Mouse (Mus musculus) right cerebral cortex, postnatal 10 days (tissue): ENCODE measurements around the gene Cdsn.

Source experiments
- DNase-seq, 2 experiments: peaks; one replicate each; pipeline ENCODE4 v3.0.0; 2021; ENCODE audit warnings: low spot score in 2 of 2

Cdsn gene

GRCm38 (mm10) chr17:35534343-35534742 is 17.6 kb upstream of the Cdsn start:
- peak; percentile 88 to 90 for DNase-seq

DNA sequence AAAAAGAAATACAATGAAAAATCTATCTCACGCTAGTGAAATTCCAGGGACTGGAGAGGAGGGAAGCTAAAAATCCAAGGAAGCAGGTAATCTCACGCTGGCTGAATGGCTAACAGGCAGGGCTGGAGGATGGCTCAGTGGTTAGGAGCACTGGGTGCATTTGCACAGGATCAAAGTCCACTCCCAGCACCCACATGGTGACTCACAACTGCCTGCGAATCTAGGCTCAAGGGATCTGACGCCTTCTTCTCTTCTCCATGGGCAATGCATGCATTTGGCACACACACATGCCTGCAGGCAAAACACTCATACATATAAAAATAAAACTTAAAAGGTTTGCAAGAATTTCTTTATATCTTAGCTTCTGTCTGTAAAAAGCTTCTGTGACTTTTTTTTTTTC is 14.5 kb upstream of the Cdsn start:
- DNase-seq, result no peak

DNA sequence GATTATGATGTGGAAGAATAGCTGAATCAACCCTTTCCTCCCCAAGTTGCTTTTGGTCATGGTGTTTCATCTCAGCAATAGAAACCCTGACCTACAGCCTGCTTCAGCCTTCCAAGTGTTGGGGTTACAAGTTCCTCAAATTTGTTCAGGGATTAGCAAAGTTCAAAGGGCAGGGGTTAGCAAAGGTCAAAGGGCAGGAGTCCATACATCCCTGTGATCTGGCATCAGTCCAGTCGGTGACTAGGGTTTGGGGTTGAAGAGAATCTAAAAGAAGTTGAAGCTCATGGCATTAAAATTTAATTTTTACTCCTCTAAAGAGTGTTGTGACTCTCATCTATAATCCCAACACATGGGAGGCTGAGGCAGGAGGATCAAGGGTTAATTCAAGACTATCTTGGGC is 13.5 kb upstream of the Cdsn start:
- no peak for DNase-seq

DNA sequence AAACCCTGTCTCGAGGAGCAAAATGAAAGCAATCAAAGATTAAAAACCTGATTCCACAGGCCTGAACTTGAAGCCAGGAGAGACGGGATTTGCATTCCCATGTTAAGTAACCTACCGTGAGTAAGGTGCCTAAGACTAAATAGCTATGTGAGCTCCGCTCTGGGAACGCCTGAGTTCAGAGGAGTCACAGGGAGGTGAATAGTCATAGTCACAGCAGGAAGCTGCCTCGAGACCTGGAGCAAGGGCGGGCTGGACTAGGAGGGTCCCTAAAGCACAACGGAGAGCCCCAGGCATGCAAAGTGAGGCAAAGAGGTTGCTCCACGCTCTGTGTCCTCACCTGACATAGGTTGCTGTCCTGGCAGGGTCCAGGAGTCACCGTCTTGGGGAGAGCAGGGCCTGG is 12.4 kb upstream of the Cdsn start:
- DNase-seq, result no peak

- peak in 1 of 2 experiments; percentile 27 for DNase-seq
Measured at GRCm38 (mm10) chr17:35542761-35543411, 9.0 kb upstream of the Cdsn start.

GRCm38 (mm10) chr17:35543412-35543861 is 8.5 kb upstream of the Cdsn start:
- DNase-seq, result peak in 1 of 2 experiments; percentile 27

GRCm38 (mm10) chr17:35544001-35544400 is 7.9 kb upstream of the Cdsn start:
- no peak for DNase-seq

DNA sequence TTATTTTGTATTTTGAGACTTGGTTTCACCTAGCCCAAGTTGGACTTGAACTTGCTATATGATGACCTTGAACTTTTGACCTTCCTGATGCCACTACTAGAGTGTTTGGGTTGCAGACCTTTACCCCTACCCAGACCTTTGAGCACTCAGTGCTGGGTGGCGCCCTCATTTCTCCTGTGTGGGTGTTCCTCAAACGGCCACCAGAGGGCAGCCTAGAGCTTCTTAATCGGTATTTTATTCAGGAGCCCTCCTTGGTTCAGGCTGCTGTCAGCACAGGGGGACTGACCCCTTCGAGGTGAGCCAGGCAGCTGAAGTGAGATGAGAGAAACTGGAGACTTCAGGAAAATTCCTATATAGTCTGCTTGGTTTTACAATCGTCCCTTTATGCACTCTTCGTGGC is 7.2 kb upstream of the Cdsn start:
- DNase-seq, result peak in 1 of 2 experiments; percentile 68

DNA sequence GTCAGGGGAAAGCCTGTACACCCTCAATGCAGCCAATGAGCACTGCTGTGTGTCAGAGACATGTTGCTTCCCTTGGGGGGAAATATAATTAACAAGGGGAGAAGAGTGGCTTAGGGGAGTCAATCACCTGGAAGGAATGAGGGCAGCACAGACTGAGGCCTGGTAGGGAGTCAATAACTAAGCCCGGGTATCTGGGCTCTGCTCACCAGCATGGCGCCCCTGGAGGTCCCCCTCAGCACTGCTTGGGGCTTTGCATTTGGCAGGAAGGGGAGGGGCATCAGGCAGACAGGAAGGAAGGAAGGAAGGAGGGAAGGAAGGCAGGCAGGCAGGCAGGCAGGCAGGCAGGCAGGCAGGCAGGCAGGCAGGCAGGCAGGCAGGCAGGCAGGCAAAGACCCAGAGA is 4.5 kb upstream of the Cdsn start:
- no peak for DNase-seq

GRCm38 (mm10) chr17:35548636-35549035 is 3.3 kb upstream of the Cdsn start:
- no peak for DNase-seq

- DNase-seq, result peak; percentile 86 to 90
Measured at GRCm38 (mm10) chr17:35549437-35550142, 2.3 kb upstream of the Cdsn start.

- DNase-seq, result no peak
Measured at GRCm38 (mm10) chr17:35550143-35550494, 1.8 kb upstream of the Cdsn start.

GRCm38 (mm10) chr17:35550871-35551270 is 1.1 kb upstream of the Cdsn start:
- no peak for DNase-seq

DNA sequence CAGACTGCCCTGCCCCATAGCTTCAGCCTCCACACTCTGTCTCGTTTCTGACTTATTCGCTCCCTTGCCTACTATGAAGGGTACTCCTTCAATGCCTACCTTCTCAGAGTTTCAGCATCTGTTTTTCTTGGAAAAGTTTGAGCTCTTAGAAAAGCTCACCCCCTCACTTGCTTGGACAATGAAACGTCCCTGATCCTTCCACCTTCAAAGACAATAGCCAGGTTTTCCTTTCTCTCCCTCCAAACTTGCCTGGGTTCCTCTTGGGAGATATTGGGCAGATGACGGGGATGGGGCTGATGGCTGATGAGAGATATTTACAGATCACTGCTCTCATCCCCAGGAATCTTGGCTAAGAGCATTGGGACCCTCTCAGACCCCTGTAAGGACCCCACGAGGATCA is 2.4 kb downstream of the Cdsn start:
- no peak for DNase-seq

DNA sequence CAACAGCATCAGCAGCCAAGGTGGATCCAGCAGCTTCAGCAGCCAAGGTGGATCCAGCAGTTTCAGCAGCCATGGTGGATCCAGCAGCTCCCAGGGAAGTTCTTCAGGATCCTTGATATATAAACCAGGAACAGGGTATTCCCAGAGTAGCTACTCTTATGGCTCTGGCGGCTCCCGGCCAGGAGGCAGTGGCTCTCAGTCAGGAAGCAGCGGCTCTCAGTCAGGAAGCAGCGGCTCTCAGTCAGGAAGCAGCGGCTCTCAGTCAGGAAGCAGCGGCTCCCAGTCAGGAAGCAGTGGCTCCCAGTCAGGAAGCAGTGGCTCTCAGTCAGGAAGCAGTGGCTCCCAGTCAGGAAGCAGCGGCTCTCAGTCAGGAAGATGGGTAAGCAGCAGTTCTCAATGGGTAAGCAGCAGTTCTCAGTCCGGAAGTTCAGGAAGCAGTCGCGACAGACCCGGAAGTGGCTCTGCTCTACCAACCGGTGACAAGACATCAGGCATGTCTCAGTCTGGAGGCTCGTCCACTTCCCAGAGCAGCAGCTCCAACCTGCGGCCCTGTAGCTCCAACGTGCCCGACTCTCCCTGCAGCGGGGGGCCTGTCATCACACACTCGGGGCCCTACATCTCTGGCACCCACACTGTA is 3.0 kb downstream of the Cdsn start:
- DNase-seq, result no peak

GRCm38 (mm10) chr17:35556186-35556765 is 4.3 kb downstream of the Cdsn start:
- no peak for DNase-seq

- DNase-seq, result no peak
Measured at GRCm38 (mm10) chr17:35556812-35557211, 4.9 kb downstream of the Cdsn start.

- DNase-seq, result no peak
Measured at GRCm38 (mm10) chr17:35557351-35557750, 5.4 kb downstream of the Cdsn start.

- DNase-seq, result no peak
Measured at GRCm38 (mm10) chr17:35558216-35558615, 6.3 kb downstream of the Cdsn start.

DNA sequence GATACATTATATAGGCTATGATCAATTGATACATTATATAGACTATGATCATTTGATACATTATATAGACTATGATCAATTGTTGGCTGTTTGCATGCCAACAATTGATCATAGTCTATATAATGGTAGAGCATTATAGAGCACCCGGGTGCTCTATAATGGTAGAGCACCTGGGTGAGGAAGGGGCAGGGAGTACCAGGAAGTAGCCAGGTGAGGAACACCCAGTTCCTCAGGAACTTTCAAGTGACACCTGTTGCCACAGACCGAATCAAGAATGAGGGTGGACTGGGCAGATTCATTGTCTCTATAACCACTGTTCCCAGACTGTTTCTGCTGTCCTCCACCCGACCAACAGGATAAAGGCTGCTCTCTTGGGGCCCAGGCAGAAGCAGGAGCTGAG is 15.2 kb downstream of the Cdsn start, which contains the start of gene 2300002M23Rik:
2300002M23Rik (plus strand) TSS at position 301 of the 400 bp plus-strand sequence.
- DNase-seq, result no peak

DNA sequence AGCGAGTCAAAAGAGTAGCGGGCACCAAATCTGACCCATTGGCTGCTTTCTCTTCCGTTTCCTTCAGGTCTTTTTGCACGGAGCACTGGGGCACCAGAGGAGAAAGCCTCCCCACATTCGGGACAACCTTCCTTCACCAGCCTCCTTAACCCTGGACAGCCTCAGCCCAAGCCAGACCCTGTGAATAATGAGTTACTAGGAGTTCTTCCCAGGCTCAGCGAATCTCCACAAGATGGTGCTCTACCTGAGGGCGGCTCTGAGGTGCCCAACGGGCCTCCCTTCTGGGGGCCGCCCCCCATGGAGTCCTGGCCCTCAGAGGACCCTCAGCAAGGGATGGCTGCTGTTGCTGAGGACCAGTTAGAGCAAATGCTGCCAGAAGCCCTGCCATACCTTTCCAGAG is 15.8 kb downstream of the Cdsn start:
- DNase-seq, result no peak

DNA sequence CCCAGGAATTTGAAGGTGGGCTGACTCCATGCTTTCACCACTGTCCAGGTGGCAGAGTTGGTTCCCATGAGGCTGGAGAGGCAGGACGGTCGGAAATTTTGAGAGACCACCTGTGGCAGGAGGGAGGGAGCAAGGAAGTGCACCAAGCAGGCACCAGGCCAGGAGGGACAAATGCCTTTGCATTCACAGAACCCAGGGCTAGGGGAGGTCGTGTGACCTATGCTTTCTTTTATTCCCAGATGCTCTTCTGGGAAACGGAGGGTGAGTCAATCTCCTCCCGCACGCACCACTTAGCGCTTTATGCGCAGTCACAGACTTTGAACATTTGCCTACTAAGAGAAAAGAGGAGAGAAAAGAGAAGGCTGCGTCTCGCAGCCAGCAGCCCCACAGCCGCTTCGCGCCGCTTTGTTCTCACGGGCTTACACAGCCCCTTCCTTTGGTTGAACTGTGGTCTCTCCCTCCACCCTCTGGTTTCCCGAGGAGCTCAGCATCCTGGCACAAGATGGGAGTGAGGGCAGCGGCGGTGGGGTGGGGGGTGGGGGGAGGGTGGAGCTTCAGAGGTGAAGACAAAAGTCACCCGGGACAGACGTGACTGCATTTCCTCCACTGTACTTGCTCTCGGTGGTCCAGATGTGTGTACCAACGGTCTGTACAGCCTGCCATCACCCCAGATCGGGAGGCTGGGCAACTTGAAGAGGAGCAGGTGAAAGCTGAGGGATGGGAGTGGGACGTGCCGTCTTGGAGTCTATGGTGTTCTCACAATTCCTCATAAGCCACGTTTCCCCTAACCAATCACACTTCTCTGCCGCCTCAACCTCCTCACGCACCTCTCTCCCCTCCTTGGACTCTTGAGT is 17.4 kb downstream of the Cdsn start:
- no peak for DNase-seq
